Mouse (Mus musculus) ES-E14 (cell line): ENCODE data around the gene Fsd1. TPM values are rescaled to one million over a fixed set of nuclear protein-coding genes. Genes with fewer than 3 reads are reported as not detected.

Source experiments
- DNase-seq: peaks from one replicate; pipeline ENCODE4 v3.0.0-alpha.2; 2013; ENCODE audit warnings: low read depth, low spot score
- H3K27ac ChIP-seq: 2 replicates; pipeline ENCODE4 v1.5.1; 2012; ENCODE audit warnings: low read depth, mild to moderate bottlenecking, low read length, moderate library complexity, mixed read lengths; ENCODE audit not compliant: poor library complexity, insufficient read depth, severe bottlenecking
- H3K36me3 ChIP-seq: 2 replicates; pipeline ENCODE4 v1.6.1; 2012; ENCODE audit warnings: mild to moderate bottlenecking, low read length, moderate library complexity, mixed read lengths; ENCODE audit not compliant: control insufficient read depth, poor library complexity, insufficient read depth, severe bottlenecking
- H3K4me1 ChIP-seq, 2 experiments: fragments of 150-350 bp in 1 of 2; sonication (generic) in 1 of 2; 2 replicates each; pipeline ENCODE4 v1.6.1; 2012; ENCODE audit warnings: low read length in 2 of 2, mild to moderate bottlenecking in 1 of 2, mixed read lengths in 1 of 2; ENCODE audit not compliant: control insufficient read depth in 2 of 2, insufficient read depth in 2 of 2, poor library complexity in 1 of 2
- H3K4me3 ChIP-seq, 2 experiments: fragments of 150-350 bp in 1 of 2; sonication (generic) in 1 of 2; 2 replicates each; pipeline ENCODE4 v1.5.1; 2012; ENCODE audit warnings: low read length in 2 of 2, low read depth in 1 of 2, mild to moderate bottlenecking in 1 of 2, mixed read lengths in 1 of 2; ENCODE audit not compliant: insufficient read depth in 1 of 2, poor library complexity in 1 of 2, severe bottlenecking in 1 of 2
- H3K9ac ChIP-seq: 2 replicates; pipeline ENCODE4 v1.6.1; 2012; ENCODE audit warnings: low read depth, mild to moderate bottlenecking, low read length, mixed read lengths; ENCODE audit not compliant: poor library complexity, insufficient read depth, severe bottlenecking
- H3K9me3 ChIP-seq: fragments of 150-350 bp; sonication (generic); 2 replicates; pipeline ENCODE4 v1.6.1; 2012; ENCODE audit warnings: low read depth, mild to moderate bottlenecking, low read length; ENCODE audit not compliant: control insufficient read depth, insufficient read depth
- CHD2 ChIP-seq: IDR thresholded peaks from 2 replicates; pipeline ENCODE4 v1.6.1; 2014; ENCODE audit warnings: mild to moderate bottlenecking, low read depth, low read length, inconsistent platforms
- HCFC1 ChIP-seq: IDR thresholded peaks from 2 replicates; pipeline ENCODE4 v1.6.1; 2012; ENCODE audit warnings: low read length, inconsistent platforms, borderline replicate concordance; ENCODE audit not compliant: insufficient read depth
- MAFK ChIP-seq: IDR thresholded peaks from 2 replicates; pipeline ENCODE4 v1.6.1; 2014; ENCODE audit warnings: mild to moderate bottlenecking, low read depth, low read length, inconsistent platforms; ENCODE audit not compliant: insufficient read depth
- ZC3H11A ChIP-seq: IDR thresholded peaks from 2 replicates; pipeline ENCODE4 v1.6.1; 2012; ENCODE audit warnings: low read depth, mild to moderate bottlenecking, inconsistent platforms, low read length, borderline replicate concordance
- ZNF384 ChIP-seq: IDR thresholded peaks from 2 replicates; pipeline ENCODE4 v1.6.1; 2012; ENCODE audit warnings: low read depth, low read length, inconsistent platforms
- in situ Hi-C, 2 experiments: fragments of 600-800 bp; cut with MboI; formaldehyde crosslinking; loops; one replicate each; pipeline ENCODE4 v1.15.1; 2025; ENCODE audit warnings: low sequenced_read_pairs in 2 of 2, inconsistent platforms in 1 of 2; ENCODE audit not compliant: unreplicated experiment in 2 of 2
- total RNA-seq: library from RNA; depleted of rRNA; stranded (reverse); fragments of 300-350 nt; gene quantifications from 2 replicates; pipeline ENCODE4 v1.2.3, GENCODE M21; 2012

The Fsd1 gene
- total RNA-seq, 1 experiment: 24.2 TPM

- no peak for TF ChIP-seq ZNF384
- no peak for TF ChIP-seq CHD2
- TF ChIP-seq MAFK: no peak
- no peak for TF ChIP-seq HCFC1
- TF ChIP-seq ZC3H11A: no peak
- Histone ChIP-seq H3K9me3 (no peaks in the 10 kb centered on the region), H3K4me3 (peak overlapping the region in 1 of 2 experiments; percentile 35; a peak in 2 of 4 replicates), H3K9ac (0 out of 2 replicates have a peak overlapping the region, but pooled peaks have one; percentile 41), H3K4me1 (peaks cover 9 to 39% of the 10 kb centered on the region in 2 experiments), H3K27ac (no peak overlapping the region), H3K36me3 (no peaks in the 10 kb centered on the region)
- in situ Hi-C loops: no loop called here
- no peak for DNase-seq
Measured at GRCm38 (mm10) chr17:55953751-55954150, 32.6 kb upstream of the Fsd1 start.

- in situ Hi-C loops: no loop called here
- Histone ChIP-seq H3K4me3 (peak overlapping the region; percentile 13 to 35; a peak in 2 of 4 replicates), H3K9me3 (no peaks in the 10 kb centered on the region), H3K36me3 (no peaks in the 10 kb centered on the region), H3K27ac (0 out of 2 replicates have a peak overlapping the region, but pooled peaks have one; percentile 10), H3K4me1 (peaks cover 9 to 39% of the 10 kb centered on the region in 2 experiments), H3K9ac (peak overlapping the region; percentile 41; the same call in 1 of the 2 replicates)
- TF ChIP-seq ZNF384: no peak
- no peak for TF ChIP-seq CHD2
- TF ChIP-seq HCFC1: no peak
- no peak for TF ChIP-seq MAFK
- TF ChIP-seq ZC3H11A: no peak
- DNase-seq: no peak
Measured at GRCm38 (mm10) chr17:55954229-55954628, 32.1 kb upstream of the Fsd1 start.

- Histone ChIP-seq H3K36me3 (no peaks in the 10 kb centered on the region), H3K9me3 (no peaks in the 10 kb centered on the region), H3K27ac (no peak overlapping the region), H3K4me1 (peaks cover 10 to 35% of the 10 kb centered on the region in 2 experiments), H3K9ac (peak overlapping the region; percentile 47; the same call in 1 of the 2 replicates), H3K4me3 (peak overlapping the region; percentile 57 to 61)
- TF ChIP-seq CHD2: no peak
- 0 out of 2 replicates have a peak, but pooled peaks have one; percentile 15 for TF ChIP-seq HCFC1
- TF ChIP-seq ZC3H11A: no peak
- TF ChIP-seq ZNF384: no peak
- no peak for TF ChIP-seq MAFK
- DNase-seq: peak; percentile 95
- in situ Hi-C loops: no loop called here
Measured at GRCm38 (mm10) chr17:55956129-55956528, 30.2 kb upstream of the Fsd1 start.

GRCm38 (mm10) chr17:55956591-55956990, 29.7 kb upstream of the Fsd1 start:
- Histone ChIP-seq H3K9me3 (no peaks in the 10 kb centered on the region), H3K27ac (no peak overlapping the region), H3K4me1 (peaks cover 6 to 31% of the 10 kb centered on the region in 2 experiments), H3K36me3 (peaks cover 3% of the 10 kb centered on the region), H3K9ac (peak overlapping the region; percentile 47; the same call in 1 of the 2 replicates), H3K4me3 (peak overlapping the region; percentile 57 to 61)
- TF ChIP-seq HCFC1 (no peak), CHD2 (no peak), ZNF384 (no peak), ZC3H11A (no peak), MAFK (no peak)
- in situ Hi-C loops: no loop called here
- DNase-seq: no peak

- Histone ChIP-seq H3K4me3 (no peak overlapping the region), H3K27ac (no peak overlapping the region), H3K9me3 (no peaks in the 10 kb centered on the region), H3K9ac (no peak overlapping the region; the same call in 1 of the 2 replicates), H3K4me1 (peaks cover 4 to 30% of the 10 kb centered on the region in 2 experiments; a peak in 3 of 4 replicates), H3K36me3 (peaks cover 8% of the 10 kb centered on the region)
- no peak for DNase-seq
- TF ChIP-seq MAFK (no peak), ZC3H11A (no peak), ZNF384 (no peak), HCFC1 (no peak), CHD2 (no peak)
- in situ Hi-C loops: no loop called here
Measured at GRCm38 (mm10) chr17:55957168-55957567, 29.1 kb upstream of the Fsd1 start.
